Mouse (Mus musculus) heart, embryonic 12.5 days (tissue): ENCODE measurements around the gene Frmd6. TPM values are rescaled to one million over a fixed set of nuclear protein-coding genes. Genes with fewer than 3 reads are reported as not detected.

Experiments
- ATAC-seq: fragments of 200-750 bp; cut with Nextera tagmentation; 2 replicates; pipeline ENCODE4 v1.8.0; 2017; ENCODE audit warnings: moderate TSS enrichment, moderate library complexity; ENCODE audit not compliant: insufficient number of reproducible peaks, low FRiP score
- H3K27ac ChIP-seq: fragments of 300-500 bp; sonication (generic); 2 replicates; pipeline ENCODE4 v1.5.1; 2016; ENCODE audit warnings: mild to moderate bottlenecking, moderate library complexity; ENCODE audit not compliant: poor library complexity, severe bottlenecking
- H3K27me3 ChIP-seq: fragments of 300-500 bp; sonication (generic); replicated peaks from 2 replicates; pipeline ENCODE4 v1.6.1; 2016; ENCODE audit warnings: mild to moderate bottlenecking, moderate library complexity
- H3K36me3 ChIP-seq: fragments of 300-500 bp; sonication (generic); 2 replicates; pipeline ENCODE4 v1.6.1; 2016; ENCODE audit warnings: mild to moderate bottlenecking, moderate library complexity
- H3K4me1 ChIP-seq: fragments of 300-500 bp; sonication (generic); replicated peaks from 2 replicates; pipeline ENCODE4 v1.6.1; 2016; ENCODE audit warnings: mild to moderate bottlenecking
- H3K4me2 ChIP-seq: fragments of 300-500 bp; sonication (generic); 2 replicates; pipeline ENCODE4 v1.6.1; 2016; ENCODE audit warnings: mild to moderate bottlenecking, moderate library complexity
- H3K4me3 ChIP-seq: fragments of 300-500 bp; sonication (generic); 2 replicates; pipeline ENCODE4 v1.5.1; 2016; ENCODE audit warnings: mild to moderate bottlenecking
- H3K9ac ChIP-seq: fragments of 300-500 bp; sonication (generic); 2 replicates; pipeline ENCODE4 v1.6.1; 2016; ENCODE audit warnings: mild to moderate bottlenecking, moderate library complexity
- H3K9me3 ChIP-seq: fragments of 300-500 bp; sonication (generic); replicated peaks from 2 replicates; pipeline ENCODE4 v1.6.1; 2016; ENCODE audit warnings: mild to moderate bottlenecking, moderate library complexity
- WGBS: fragments of 180-500 bp; shearing (Covaris S2); methylation state at CpG from one replicate; pipeline ENCODE4 v1.1.7; 2016; 5-methylcytosine and 5-hydroxymethylcytosine counted together
- polyA plus RNA-seq: library from polyadenylated mRNA; unstranded; fragments of >200 nt; fragmentation: Nextera tagmentation; extraction: Ambion mirVana; gene quantifications from 2 replicates; pipeline ENCODE4 v1.2.1, GENCODE M21; 2016

Frmd6 gene
- polyA plus RNA-seq, 1 experiment from 2014 or later, result 29.6 TPM

GRCm38 (mm10) chr12:70853026-70853425, 27.7 kb downstream of the Frmd6 start:
- Histone ChIP-seq H3K9ac (0 out of 2 replicates have a peak overlapping the region, but pooled peaks have one; percentile 2), H3K36me3 (peaks cover 5% of the 10 kb centered on the region), H3K27me3 (no peaks in the 10 kb centered on the region), H3K27ac (peak overlapping the region; percentile 59), H3K4me1 (peaks cover 61% of the 10 kb centered on the region), H3K9me3 (no peaks in the 10 kb centered on the region), H3K4me3 (no peak overlapping the region), H3K4me2 (peak overlapping the region; percentile 12; the same call in 1 of the 2 replicates)
- 48% methylated on average over 6 of the region's 6 CpGs for WGBS
- ATAC-seq, result 0 out of 2 replicates have a peak, but pooled peaks have one; percentile 51

- Histone ChIP-seq H3K27me3 (no peaks in the 10 kb centered on the region), H3K27ac (no peak overlapping the region), H3K4me3 (no peak overlapping the region), H3K9ac (no peak overlapping the region), H3K4me1 (peaks cover 40% of the 10 kb centered on the region), H3K9me3 (no peaks in the 10 kb centered on the region), H3K4me2 (no peak overlapping the region), H3K36me3 (peaks cover 9% of the 10 kb centered on the region)
- WGBS, result 81% methylated on average over 6 of the region's 6 CpGs
- no peak for ATAC-seq
These were observed 30.4 kb downstream of the Frmd6 start for GRCm38 (mm10) chr12:70855678-70856077.

- Histone ChIP-seq H3K9ac (no peak overlapping the region), H3K4me1 (peaks cover 35% of the 10 kb centered on the region), H3K36me3 (peaks cover 9% of the 10 kb centered on the region), H3K27ac (no peak overlapping the region), H3K27me3 (no peaks in the 10 kb centered on the region), H3K4me2 (no peak overlapping the region), H3K9me3 (no peaks in the 10 kb centered on the region), H3K4me3 (no peak overlapping the region)
- WGBS, result 84% methylated on average over 4 of the region's 4 CpGs
- no peak for ATAC-seq
These were observed 31.5 kb downstream of the Frmd6 start for GRCm38 (mm10) chr12:70856776-70857175.

DNA sequence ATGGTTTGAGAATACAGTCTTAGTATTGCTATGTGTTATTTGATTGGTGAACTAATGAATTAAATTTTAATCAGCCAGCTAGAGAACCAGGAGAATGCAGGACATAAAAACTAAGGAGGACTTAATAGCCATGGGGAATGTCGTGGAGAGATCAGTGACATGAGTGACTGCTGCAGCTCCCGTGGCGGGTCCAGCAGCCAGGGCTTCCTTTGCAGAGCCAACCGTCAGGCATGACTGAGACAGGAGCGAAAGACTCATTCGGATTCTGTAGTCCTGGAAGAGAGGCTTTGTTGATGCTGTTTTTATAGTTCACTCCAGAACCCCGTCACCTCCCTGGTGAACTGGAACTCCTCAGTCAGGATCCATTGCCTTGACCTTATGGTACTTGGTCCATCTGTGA, 38.0 kb downstream of the Frmd6 start:
- Histone ChIP-seq H3K27ac (0 out of 2 replicates have a peak overlapping the region, but pooled peaks have one; percentile 5), H3K4me2 (no peak overlapping the region), H3K4me1 (peaks cover 29% of the 10 kb centered on the region), H3K4me3 (no peak overlapping the region), H3K36me3 (peaks cover 19% of the 10 kb centered on the region), H3K27me3 (no peaks in the 10 kb centered on the region), H3K9ac (no peak overlapping the region), H3K9me3 (no peaks in the 10 kb centered on the region)
- no peak for ATAC-seq
- 64% methylated on average over 7 of the region's 7 CpGs for WGBS

- peaks cover 56% of the 10 kb centered on the region for H3K4me1 ChIP-seq
- WGBS, result 55% methylated on average over 3 of the region's 3 CpGs
- no peak for ATAC-seq
- H3K4me3 ChIP-seq, result no peak overlapping the region
- no peak overlapping the region for H3K4me2 ChIP-seq
- H3K9me3 ChIP-seq, result no peaks in the 10 kb centered on the region
- no peak overlapping the region for H3K9ac ChIP-seq
- H3K36me3 ChIP-seq, result peaks cover 15% of the 10 kb centered on the region
- no peaks in the 10 kb centered on the region for H3K27me3 ChIP-seq
- H3K27ac ChIP-seq, result peak overlapping the region; percentile 38; the same call in 1 of the 2 replicates
These were observed 42.5 kb downstream of the Frmd6 start for GRCm38 (mm10) chr12:70867780-70868179.

DNA sequence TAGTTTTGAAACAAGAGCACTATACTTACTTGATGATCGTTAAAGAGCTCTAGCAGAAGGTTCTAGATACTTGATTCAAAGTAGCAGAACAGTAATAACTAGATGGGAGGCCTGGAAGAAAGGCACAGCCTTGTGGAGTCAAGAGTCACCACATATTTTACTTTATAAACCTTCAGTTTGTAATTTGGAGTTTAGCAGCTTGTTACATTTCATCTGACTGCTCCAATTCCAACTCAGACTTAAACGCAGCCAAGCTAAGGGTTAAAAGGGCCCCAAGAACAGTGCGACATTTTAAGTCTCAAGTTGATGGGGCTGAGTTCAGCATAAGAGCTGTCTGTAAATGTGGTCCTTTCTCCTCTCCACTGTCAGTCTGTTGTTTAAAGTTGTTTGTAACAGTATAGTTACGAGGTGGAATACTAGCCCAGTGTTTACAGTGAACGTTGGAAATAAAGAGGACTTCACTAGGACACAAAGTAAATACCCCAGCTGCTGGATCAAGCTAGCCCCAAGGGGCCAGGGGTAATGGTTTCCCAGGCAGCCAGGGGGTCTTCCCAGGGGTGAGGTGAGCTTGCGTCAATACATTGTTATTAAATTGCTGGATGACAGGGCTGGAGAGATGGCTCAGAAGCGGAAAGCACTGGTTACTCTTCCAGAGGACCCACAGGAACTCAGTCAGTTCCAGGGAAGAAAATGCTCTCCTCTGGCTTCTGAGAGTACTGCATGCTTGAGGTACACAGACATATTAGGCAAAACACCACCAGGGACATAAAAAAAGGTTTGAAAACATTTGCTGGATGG, 43.1 kb downstream of the Frmd6 start:
- Histone ChIP-seq H3K4me1 (peaks cover 54% of the 10 kb centered on the region), H3K9ac (no peak overlapping the region), H3K36me3 (peaks cover 15% of the 10 kb centered on the region), H3K4me3 (no peak overlapping the region), H3K27me3 (no peaks in the 10 kb centered on the region), H3K9me3 (no peaks in the 10 kb centered on the region), H3K4me2 (no peak overlapping the region), H3K27ac (peak overlapping the region; percentile 38; the same call in 1 of the 2 replicates)
- no peak for ATAC-seq
- 71% methylated on average over 7 of the region's 7 CpGs for WGBS

DNA sequence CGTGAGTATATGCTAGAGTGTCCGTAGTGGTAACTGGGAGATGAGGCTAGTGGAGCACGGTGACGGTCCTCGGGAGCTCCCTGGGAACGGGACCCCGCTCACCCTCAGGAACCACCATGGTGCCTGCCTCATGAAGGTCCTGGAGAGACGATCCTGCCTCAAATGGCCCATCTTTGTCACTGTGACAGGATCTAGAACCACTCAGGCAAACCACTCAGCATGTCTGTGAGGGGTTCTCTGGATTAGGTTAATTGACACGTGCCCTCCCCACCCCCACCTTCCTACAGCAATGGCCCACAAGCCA, 43.6 kb downstream of the Frmd6 start:
- no peak overlapping the region for H3K9ac ChIP-seq
- no peak overlapping the region for H3K27ac ChIP-seq
- no peak overlapping the region for H3K4me3 ChIP-seq
- H3K9me3 ChIP-seq, result no peaks in the 10 kb centered on the region
- peaks cover 54% of the 10 kb centered on the region for H3K4me1 ChIP-seq
- H3K4me2 ChIP-seq, result no peak overlapping the region
- WGBS, result 80% methylated on average over 9 of the region's 9 CpGs
- peaks cover 16% of the 10 kb centered on the region for H3K36me3 ChIP-seq
- ATAC-seq, result no peak
- H3K27me3 ChIP-seq, result no peaks in the 10 kb centered on the region

GRCm38 (mm10) chr12:70873544-70873943, 48.2 kb downstream of the Frmd6 start:
- whole genome bisulfite sequencing, result 57% methylated on average over 6 of the region's 6 CpGs
- no peak overlapping the region for H3K27ac ChIP-seq
- no peak overlapping the region for H3K4me3 ChIP-seq
- H3K4me1 ChIP-seq, result peaks cover 50% of the 10 kb centered on the region
- no peak overlapping the region for H3K9ac ChIP-seq
- H3K27me3 ChIP-seq, result no peaks in the 10 kb centered on the region
- no peaks in the 10 kb centered on the region for H3K9me3 ChIP-seq
- peaks cover 14% of the 10 kb centered on the region for H3K36me3 ChIP-seq
- ATAC-seq, result no peak
- H3K4me2 ChIP-seq, result no peak overlapping the region

DNA sequence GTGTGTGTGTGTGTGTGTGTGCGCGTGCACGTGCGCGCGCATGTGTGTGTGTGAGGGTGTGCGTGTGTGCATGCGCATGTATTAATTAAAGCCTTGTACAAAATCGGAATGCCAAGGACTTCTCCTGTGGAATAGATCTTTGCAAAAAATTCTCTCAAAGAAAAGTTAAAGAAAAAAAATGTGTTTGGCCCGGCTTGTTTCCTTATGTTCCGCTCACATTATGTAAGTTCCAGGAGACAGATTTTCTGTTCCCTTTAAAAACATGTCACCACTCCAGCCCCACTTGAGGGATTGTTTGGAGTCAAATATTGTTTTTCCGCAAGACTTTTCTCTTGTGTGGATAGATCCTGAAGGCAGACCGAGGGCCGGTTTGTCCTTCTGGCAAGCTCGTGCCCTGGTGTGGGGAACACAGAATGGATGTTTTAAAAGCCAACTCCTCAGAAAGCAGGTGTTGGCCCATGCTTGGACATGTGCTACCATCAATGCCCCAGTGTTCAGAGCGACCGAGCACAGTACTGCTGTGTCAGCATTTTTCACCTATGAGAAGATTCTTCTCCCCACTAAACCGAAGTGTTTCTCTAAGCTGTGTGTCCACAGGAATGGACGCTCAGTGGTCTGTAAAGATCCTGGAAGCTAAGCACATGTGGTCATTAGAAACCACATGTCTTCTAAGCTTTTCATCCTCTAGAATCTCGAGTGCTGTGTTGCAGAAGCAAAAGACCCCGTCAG, 51.1 kb downstream of the Frmd6 start:
- Histone ChIP-seq H3K9me3 (no peaks in the 10 kb centered on the region), H3K36me3 (peaks cover 42% of the 10 kb centered on the region), H3K4me2 (no peak overlapping the region), H3K27me3 (no peaks in the 10 kb centered on the region), H3K27ac (no peak overlapping the region), H3K9ac (no peak overlapping the region), H3K4me3 (no peak overlapping the region), H3K4me1 (peaks cover 37% of the 10 kb centered on the region)
- WGBS, result 91% methylated on average over 21 of the region's 21 CpGs
- ATAC-seq, result no peak

DNA sequence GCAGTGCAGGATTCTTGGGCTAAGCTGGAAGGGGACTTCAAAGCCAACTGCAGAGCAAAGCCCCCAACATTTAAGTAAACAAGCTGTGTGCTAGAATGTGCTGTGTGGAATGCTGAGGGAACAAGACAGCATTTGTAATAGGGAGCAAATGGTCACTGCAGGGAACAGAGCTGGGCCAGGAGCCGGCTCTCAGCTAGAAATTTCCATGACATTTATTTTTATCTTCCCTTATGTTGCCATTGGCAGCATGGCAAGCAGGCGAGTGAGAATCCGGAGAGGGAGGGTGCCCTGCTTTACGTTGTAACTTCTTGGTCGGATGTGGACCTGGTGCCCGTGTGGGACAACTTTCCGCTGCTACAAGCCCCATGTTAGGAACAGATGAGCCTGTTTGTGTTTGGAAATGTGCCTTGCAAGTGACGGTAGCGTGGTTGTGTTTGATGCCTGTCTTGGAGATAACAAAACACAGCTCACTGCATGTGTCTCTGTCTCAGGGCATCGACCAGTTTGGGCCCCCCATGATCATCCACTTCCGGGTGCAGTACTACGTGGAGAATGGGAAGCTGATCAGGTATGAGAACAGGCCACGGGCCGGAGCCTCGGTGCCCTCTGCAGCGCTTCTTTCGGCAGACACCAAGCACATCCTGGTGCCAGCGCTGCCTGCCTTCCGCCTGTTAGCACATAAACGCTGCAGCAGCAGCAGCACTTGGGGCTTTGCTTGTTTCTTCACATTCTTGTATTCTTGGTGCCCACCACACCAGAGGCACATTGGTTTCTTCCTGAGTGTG, 52.8 kb downstream of the Frmd6 start:
- H3K4me1 ChIP-seq, result peaks cover 37% of the 10 kb centered on the region
- H3K4me2 ChIP-seq, result no peak overlapping the region
- H3K4me3 ChIP-seq, result no peak overlapping the region
- H3K36me3 ChIP-seq, result peaks cover 57% of the 10 kb centered on the region
- 73% methylated on average over 20 of the region's 20 CpGs for WGBS
- ATAC-seq, result no peak
- no peaks in the 10 kb centered on the region for H3K27me3 ChIP-seq
- no peaks in the 10 kb centered on the region for H3K9me3 ChIP-seq
- H3K9ac ChIP-seq, result no peak overlapping the region
- 0 out of 2 replicates have a peak overlapping the region, but pooled peaks have one; percentile 8 for H3K27ac ChIP-seq
